Mouse (Mus musculus) forebrain, embryonic 16.5 days (tissue): ENCODE results near the gene Sh3gl1. TPM values are rescaled to one million over a fixed set of nuclear protein-coding genes. Genes with fewer than 3 reads are reported as not detected.

ENCODE experiments used
- ATAC-seq: fragments of 200-750 bp; cut with Nextera tagmentation; 2 replicates; pipeline ENCODE4 v1.8.0; 2017; ENCODE audit warnings: mild to moderate bottlenecking, moderate library complexity
- H3K27ac ChIP-seq: fragments of 300-500 bp; sonication (generic); 2 replicates; pipeline ENCODE4 v1.5.1; 2014; ENCODE audit warnings: low read length, control low read depth
- H3K27me3 ChIP-seq: fragments of 300-500 bp; sonication (generic); replicated peaks from 2 replicates; pipeline ENCODE4 v1.6.1; 2014; ENCODE audit warnings: low read length; ENCODE audit not compliant: control insufficient read depth, insufficient read depth
- H3K36me3 ChIP-seq: fragments of 300-500 bp; sonication (generic); 2 replicates; pipeline ENCODE4 v1.6.1; 2014; ENCODE audit not compliant: control insufficient read depth, insufficient read depth
- H3K4me1 ChIP-seq: fragments of 300-500 bp; sonication (generic); replicated peaks from 2 replicates; pipeline ENCODE4 v1.6.1; 2014; ENCODE audit warnings: low read length; ENCODE audit not compliant: control insufficient read depth, insufficient read depth
- H3K4me2 ChIP-seq: fragments of 300-500 bp; sonication (generic); 2 replicates; pipeline ENCODE4 v1.6.1; 2014; ENCODE audit warnings: mild to moderate bottlenecking, low read length, control low read depth
- H3K4me3 ChIP-seq: fragments of 300-500 bp; sonication (generic); replicated peaks from 2 replicates; pipeline ENCODE4 v1.5.1; 2014; ENCODE audit warnings: mild to moderate bottlenecking, low read length, control low read depth
- H3K9ac ChIP-seq: fragments of 300-500 bp; sonication (generic); replicated peaks from 2 replicates; pipeline ENCODE4 v1.6.1; 2014; ENCODE audit warnings: low read depth, low read length, control low read depth
- H3K9me3 ChIP-seq: fragments of 300-500 bp; sonication (generic); 2 replicates; pipeline ENCODE4 v1.6.1; 2016; ENCODE audit warnings: low read length; ENCODE audit not compliant: control insufficient read depth
- WGBS: fragments of 180-500 bp; shearing (Covaris S2); extraction: QIAGEN DNeasy Blood & Tissue Kit; methylation state at CpG from one replicate; pipeline ENCODE4 v1.1.7; 2014; 5-methylcytosine and 5-hydroxymethylcytosine counted together
- polyA plus RNA-seq: library from polyadenylated mRNA; unstranded; fragments of >200 nt; fragmentation: Nextera tagmentation; extraction: Ambion mirVana; gene quantifications from 2 replicates; pipeline ENCODE4 v1.2.1, GENCODE M21; 2015

The Sh3gl1 gene
- polyA plus RNA-seq, 1 experiment from 2014 or later = 125 TPM

GRCm38 (mm10) chr17:56024476-56024875 lies 12.0 kb downstream of the Sh3gl1 start:
- no peaks in the 10 kb centered on the region for H3K4me1 ChIP-seq
- no peak overlapping the region for H3K4me3 ChIP-seq
- H3K36me3 ChIP-seq = no peaks in the 10 kb centered on the region

DNA sequence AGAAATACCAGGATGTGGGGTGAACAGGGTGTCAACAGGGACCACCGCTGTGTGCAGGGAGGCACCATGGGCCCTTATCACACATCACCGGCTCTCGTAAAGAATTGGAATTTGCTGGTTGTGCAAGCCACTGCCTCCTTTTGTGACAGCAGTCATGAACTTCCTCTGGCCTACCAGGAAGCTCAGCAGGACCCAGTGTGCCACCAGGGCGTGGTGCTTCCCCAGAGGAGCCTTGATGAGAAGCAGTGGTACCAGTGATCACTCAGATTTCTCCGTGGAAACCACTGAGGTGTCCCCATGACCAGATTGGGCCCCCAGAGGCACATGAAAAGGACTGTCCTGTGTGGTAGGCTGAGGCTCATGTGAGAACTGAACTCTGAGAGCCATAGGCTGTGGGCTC lies 13.0 kb downstream of the Sh3gl1 start:
- no peak for ATAC-seq
- no peaks in the 10 kb centered on the region for H3K9me3 ChIP-seq
- no peaks in the 10 kb centered on the region for H3K4me1 ChIP-seq
- H3K4me3 ChIP-seq = no peak overlapping the region
- no peak overlapping the region for H3K27ac ChIP-seq
- H3K9ac ChIP-seq = no peak overlapping the region
- no peaks in the 10 kb centered on the region for H3K27me3 ChIP-seq
- WGBS = 89% methylated on average over 5 of the region's 5 CpGs
- peaks cover 4% of the 10 kb centered on the region for H3K36me3 ChIP-seq
- no peak overlapping the region for H3K4me2 ChIP-seq

More at GRCm38 (mm10) chr17:56024476-56024875, 12.0 kb downstream of the Sh3gl1 start:
- Histone ChIP-seq H3K4me2 (no peak overlapping the region), H3K27me3 (no peaks in the 10 kb centered on the region), H3K9ac (no peak overlapping the region), H3K27ac (no peak overlapping the region), H3K9me3 (no peaks in the 10 kb centered on the region)
- WGBS = 79% methylated on average over 2 of the region's 2 CpGs
- no peak for ATAC-seq

GRCm38 (mm10) chr17:56022989-56023290 lies 13.5 kb downstream of the Sh3gl1 start:
- no peak overlapping the region for H3K4me3 ChIP-seq
- H3K9me3 ChIP-seq = no peaks in the 10 kb centered on the region
- no peak overlapping the region for H3K27ac ChIP-seq
- peaks cover 5% of the 10 kb centered on the region for H3K36me3 ChIP-seq
- H3K9ac ChIP-seq = no peak overlapping the region
- ATAC-seq = no peak
- no peaks in the 10 kb centered on the region for H3K27me3 ChIP-seq
- H3K4me2 ChIP-seq = no peak overlapping the region
- 82% methylated on average over 4 of the region's 4 CpGs for WGBS
- no peaks in the 10 kb centered on the region for H3K4me1 ChIP-seq

- Histone ChIP-seq H3K4me3 (no peak overlapping the region), H3K27ac (no peak overlapping the region), H3K36me3 (peaks cover 10% of the 10 kb centered on the region), H3K9me3 (no peaks in the 10 kb centered on the region), H3K4me2 (no peak overlapping the region), H3K9ac (no peak overlapping the region), H3K4me1 (no peaks in the 10 kb centered on the region), H3K27me3 (no peaks in the 10 kb centered on the region)
- no peak for ATAC-seq
- 61% methylated on average over 2 of the region's 2 CpGs for WGBS
These were observed 14.1 kb downstream of the Sh3gl1 start for GRCm38 (mm10) chr17:56022131-56022988.

DNA sequence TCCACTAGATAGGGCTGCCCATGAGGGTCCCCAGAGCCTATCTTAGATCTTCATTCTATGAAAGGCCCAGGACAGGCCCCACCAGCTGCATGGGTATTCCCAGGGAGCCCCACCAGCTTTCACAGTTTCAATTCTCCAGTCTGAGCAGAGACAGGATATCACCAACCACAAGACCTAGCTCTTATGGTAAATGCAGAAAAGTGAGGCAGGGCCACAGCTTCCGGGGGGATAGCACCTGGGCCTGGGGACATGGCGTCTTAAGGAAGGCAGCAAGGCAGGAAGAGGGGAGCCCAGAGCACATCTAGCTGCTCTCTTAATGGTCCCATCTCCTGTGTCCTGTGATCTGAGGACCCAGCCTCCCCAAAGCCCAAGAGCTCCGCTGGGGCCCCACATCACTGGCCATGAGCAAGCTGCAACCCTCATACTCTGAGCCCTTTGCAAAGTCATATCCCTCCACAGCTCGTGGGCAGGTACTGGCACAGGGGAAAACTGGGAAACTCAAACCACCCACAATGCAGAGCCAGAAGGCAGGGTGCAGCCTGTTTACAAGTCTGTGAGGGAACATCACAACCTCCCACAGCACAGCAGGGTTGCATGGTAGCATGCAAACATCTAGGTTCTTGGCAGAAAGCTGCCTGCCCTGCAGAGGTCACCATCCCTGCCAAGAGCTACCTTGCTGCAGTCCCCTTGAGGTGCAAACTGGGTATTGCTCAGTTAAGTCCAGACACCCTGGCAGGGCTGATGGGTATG lies 15.1 kb downstream of the Sh3gl1 start:
- Histone ChIP-seq H3K4me1 (no peaks in the 10 kb centered on the region), H3K27ac (0 out of 2 replicates have a peak overlapping the region, but pooled peaks have one; percentile 12), H3K4me3 (no peak overlapping the region), H3K27me3 (no peaks in the 10 kb centered on the region), H3K36me3 (peaks cover 17% of the 10 kb centered on the region), H3K9me3 (no peaks in the 10 kb centered on the region), H3K4me2 (no peak overlapping the region), H3K9ac (no peak overlapping the region)
- 90% methylated on average over 4 of the region's 4 CpGs for WGBS
- no peak for ATAC-seq

GRCm38 (mm10) chr17:56020400-56021084 lies 15.9 kb downstream of the Sh3gl1 start:
- H3K4me2 ChIP-seq = no peak overlapping the region
- WGBS = 95% methylated on average over 6 of the region's 6 CpGs

GRCm38 (mm10) chr17:56018347-56019131 lies 17.9 kb downstream of the Sh3gl1 start:
- no peak overlapping the region for H3K9ac ChIP-seq
- H3K4me1 ChIP-seq = no peaks in the 10 kb centered on the region
- peak; percentile 32 for ATAC-seq
- H3K27ac ChIP-seq = no peak overlapping the region
- no peaks in the 10 kb centered on the region for H3K27me3 ChIP-seq
- 70% methylated on average over 20 of the region's 20 CpGs for WGBS
- no peaks in the 10 kb centered on the region for H3K9me3 ChIP-seq
- H3K36me3 ChIP-seq = peaks cover 26% of the 10 kb centered on the region
- H3K4me2 ChIP-seq = no peak overlapping the region
- H3K4me3 ChIP-seq = no peak overlapping the region

More at GRCm38 (mm10) chr17:56020400-56021084, 15.9 kb downstream of the Sh3gl1 start:
- H3K4me3 ChIP-seq = no peak overlapping the region
- ATAC-seq = peak; percentile 1; the same call in 1 of the 2 replicates
- H3K9ac ChIP-seq = no peak overlapping the region
- no peaks in the 10 kb centered on the region for H3K27me3 ChIP-seq
- H3K36me3 ChIP-seq = peaks cover 24% of the 10 kb centered on the region
- H3K27ac ChIP-seq = no peak overlapping the region
- no peaks in the 10 kb centered on the region for H3K4me1 ChIP-seq
- no peaks in the 10 kb centered on the region for H3K9me3 ChIP-seq

DNA sequence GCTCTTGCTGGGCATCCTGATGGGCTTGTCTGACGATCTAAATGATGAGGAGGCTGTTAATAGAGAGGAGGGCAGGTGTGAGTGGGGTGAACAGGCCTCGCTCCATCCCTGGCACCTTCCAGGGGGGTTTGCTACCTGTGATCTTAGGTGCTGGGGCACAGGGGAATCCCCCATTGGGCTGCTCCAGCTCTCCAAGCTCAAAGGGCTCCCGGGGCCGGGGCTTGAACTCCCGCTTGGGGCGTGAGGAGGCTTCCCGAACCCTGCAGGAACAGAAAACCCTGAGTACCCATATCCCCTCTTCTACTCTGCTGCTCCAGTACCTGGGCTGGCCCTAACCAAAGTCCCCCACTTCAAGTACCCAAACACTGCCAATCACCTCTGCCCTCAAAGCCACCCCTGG lies 18.6 kb downstream of the Sh3gl1 start:
- no peaks in the 10 kb centered on the region for H3K9me3 ChIP-seq
- H3K36me3 ChIP-seq = peaks cover 29% of the 10 kb centered on the region
- no peak overlapping the region for H3K4me2 ChIP-seq
- no peak overlapping the region for H3K4me3 ChIP-seq
- no peak overlapping the region for H3K9ac ChIP-seq
- H3K27me3 ChIP-seq = no peaks in the 10 kb centered on the region
- ATAC-seq = no peak
- no peak overlapping the region for H3K27ac ChIP-seq
- H3K4me1 ChIP-seq = no peaks in the 10 kb centered on the region
- 90% methylated on average over 7 of the region's 7 CpGs for WGBS
